Mouse (Mus musculus): ENCODE measurements around the gene Nipal1.

The Nipal1 gene

DNA sequence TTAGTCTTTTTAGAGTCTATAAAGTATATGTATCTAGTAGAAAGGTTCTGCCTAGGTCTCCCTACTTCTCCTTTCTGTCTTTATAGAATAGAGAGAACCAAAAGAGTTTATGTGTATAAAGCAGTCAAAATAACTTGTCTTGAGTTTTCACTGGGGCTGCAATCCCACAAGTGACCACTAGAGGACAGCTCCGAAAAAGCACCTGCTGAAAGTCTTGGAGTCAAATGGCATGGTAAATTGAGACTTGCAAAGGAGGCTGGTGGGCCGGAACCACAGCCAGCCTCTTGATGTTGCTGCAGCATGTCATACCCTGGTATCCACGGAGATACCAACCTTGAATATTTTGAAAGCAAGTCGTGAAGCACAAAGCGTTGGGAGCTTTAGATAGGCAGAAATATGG is 17.7 kb downstream of the Nipal1 start:
- DNase-seq (ENCODE audit: low spot score in 2 of 2): peak; percentile 38 to 50

GRCm38 (mm10) chr5:72666428-72666827 is 18.8 kb downstream of the Nipal1 start:
- no peak for DNase-seq (ENCODE audit: low spot score in 2 of 2)

DNA sequence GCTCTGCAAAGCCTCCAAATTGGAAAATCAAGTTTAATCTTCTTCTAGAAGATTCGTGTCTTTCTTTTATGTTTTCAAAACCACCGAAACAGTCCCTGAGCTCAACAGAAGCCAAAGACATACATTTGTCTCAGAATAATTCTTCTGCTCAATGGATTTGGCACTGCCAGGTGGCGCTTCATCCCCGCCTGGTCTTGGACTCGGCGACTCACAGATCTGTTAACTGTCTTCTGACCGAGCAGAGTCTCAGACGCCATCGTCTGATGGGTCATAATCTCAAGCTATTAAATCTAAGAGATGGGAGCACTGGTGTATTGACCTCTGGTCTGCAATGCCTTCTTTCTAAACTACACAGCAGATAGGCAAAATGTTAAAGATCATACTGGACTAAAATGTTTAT is 20.8 kb downstream of the Nipal1 start:
- no peak for DNase-seq (ENCODE audit: low spot score in 2 of 2)

GRCm38 (mm10) chr5:72671017-72671699 is 23.6 kb downstream of the Nipal1 start:
- no peak for DNase-seq (ENCODE audit: low spot score in 2 of 2)

DNA sequence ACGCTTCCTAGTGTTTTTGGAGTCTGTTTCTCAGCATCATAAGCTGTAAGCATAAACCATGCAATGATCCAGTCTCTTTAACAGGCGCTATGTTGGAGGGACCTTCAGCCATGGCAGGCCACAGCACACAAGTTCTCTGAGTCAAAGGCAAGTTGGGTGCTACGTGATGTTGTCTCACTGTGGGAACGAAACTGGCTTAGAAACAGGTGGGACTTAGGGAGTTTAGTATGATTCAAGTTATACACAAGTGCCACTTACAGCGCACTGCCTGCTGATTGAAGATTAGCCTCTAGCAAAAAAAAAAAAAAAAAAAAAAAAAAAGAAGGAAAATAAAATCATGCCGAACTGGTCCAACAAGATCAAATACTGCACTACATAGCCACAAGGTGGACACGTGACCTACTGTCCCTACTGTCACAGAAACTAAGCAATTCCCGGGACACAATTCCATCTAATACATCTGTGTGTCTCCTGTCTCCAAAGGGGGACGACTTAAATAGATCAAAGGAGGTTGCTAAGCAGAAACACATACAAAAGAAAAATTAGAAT is 27.5 kb downstream of the Nipal1 start:
- DNase-seq (ENCODE audit: low spot score in 2 of 2): no peak

DNA sequence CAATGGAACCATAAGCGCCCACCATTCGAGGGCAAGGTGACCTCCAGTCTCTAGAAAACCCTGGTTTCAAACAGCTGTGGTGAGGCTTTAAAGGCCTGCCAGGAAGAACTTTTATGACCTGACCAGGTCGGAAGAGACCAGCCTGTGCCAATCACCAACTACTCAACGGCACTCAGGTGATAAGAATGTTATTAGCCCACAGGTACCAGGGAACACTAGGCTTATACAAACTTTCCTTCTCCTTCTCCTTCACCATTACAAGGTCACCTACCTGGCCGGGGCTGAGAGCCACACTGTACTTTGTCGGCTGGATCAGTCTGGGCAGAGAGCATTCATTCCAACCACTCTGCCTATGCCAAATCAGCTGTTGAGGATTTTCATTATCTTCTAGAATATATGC is 33.9 kb downstream of the Nipal1 start:
- no peak for DNase-seq (ENCODE audit: low spot score in 2 of 2)

GRCm38 (mm10) chr5:72689556-72689955 is 42.0 kb downstream of the Nipal1 start:
- DNase-seq (ENCODE audit: low spot score in 2 of 2): no peak

DNA sequence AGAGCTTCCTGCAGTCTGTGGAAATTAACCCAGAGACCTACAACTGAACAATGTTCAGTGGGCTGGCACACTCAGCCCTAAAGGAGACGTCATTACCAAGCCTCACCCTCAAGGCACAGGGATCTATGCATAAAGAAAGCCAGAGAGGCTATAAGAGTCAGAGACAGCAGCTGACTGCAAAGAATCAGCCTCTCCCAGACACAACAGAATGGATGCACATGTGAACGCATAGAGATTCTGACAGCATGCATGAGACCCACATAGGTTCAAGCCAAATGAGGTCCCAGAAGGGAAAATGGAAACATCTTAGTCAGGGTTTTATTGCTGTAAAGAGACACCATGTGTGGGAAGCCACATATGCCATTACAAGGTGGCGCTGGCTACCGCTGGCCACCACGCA is 42.9 kb downstream of the Nipal1 start:
- DNase-seq (ENCODE audit: low spot score in 2 of 2): no peak

DNA sequence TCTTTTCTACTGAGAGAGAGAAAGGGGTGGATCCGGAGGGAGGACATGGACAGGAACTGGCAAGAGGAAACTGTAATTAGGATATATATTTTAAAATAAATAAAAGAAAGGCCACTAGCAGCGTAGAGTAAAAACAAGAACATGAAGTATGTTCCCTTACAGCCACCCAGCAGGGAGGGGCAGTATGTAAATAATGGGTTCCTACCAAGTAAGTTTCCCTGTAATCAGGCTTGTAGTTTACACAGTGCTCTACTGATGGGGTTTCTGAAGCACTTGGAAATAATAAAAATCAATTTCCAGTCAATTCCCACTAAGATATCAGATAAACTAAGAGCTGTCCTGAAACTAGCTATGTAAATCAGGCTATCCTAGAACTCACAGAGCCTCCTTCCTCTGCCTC is 47.1 kb downstream of the Nipal1 start:
- no peak for DNase-seq (ENCODE audit: low spot score in 2 of 2)

GRCm38 (mm10) chr5:72696491-72696890 is 48.9 kb downstream of the Nipal1 start:
- DNase-seq (ENCODE audit: low spot score in 2 of 2): no peak

GRCm38 (mm10) chr5:72698343-72698742 is 50.7 kb downstream of the Nipal1 start:
- no peak for DNase-seq (ENCODE audit: low spot score in 2 of 2)

DNA sequence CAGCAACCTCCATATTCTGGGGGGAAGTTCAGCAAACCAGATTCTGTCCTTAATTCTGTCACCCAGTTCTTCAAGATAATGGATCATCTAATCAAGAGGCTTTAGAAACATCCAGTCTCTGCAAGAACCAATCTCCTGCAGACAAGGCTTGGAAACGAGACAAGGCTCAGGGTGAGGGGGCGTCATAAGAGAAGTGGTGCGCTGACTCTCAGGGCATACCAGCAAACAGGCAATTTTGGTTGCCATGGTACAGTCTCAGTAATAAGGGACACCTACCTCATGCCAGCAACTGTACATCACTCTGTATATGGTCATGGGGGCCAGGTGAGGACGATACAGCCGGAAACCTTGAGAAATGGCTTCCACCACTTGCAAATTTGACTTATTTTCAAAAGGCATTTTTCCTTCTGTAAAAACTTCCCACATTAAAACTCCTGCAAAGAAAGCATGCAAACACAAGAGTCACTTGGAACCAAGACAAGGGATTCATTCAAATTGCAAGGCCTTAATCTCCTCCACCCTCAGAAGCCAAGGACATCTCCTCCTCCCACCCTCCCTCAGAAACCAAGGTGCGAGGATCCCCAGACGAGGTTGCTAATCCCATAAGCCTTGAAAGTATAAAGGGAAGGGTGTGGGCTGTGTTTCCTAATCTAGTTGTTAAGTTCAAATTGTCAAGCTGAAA is 51.4 kb downstream of the Nipal1 start:
- no peak for DNase-seq (ENCODE audit: low spot score in 2 of 2)

GRCm38 (mm10) chr5:72699500-72699818 is 51.9 kb downstream of the Nipal1 start:
- no peak for DNase-seq (ENCODE audit: low spot score in 2 of 2)

GRCm38 (mm10) chr5:72702202-72702601 is 54.6 kb downstream of the Nipal1 start:
- no peak for DNase-seq (ENCODE audit: low spot score in 2 of 2)

- DNase-seq (ENCODE audit: low spot score in 2 of 2): no peak
Measured at GRCm38 (mm10) chr5:72706095-72706494, 58.5 kb downstream of the Nipal1 start.

DNA sequence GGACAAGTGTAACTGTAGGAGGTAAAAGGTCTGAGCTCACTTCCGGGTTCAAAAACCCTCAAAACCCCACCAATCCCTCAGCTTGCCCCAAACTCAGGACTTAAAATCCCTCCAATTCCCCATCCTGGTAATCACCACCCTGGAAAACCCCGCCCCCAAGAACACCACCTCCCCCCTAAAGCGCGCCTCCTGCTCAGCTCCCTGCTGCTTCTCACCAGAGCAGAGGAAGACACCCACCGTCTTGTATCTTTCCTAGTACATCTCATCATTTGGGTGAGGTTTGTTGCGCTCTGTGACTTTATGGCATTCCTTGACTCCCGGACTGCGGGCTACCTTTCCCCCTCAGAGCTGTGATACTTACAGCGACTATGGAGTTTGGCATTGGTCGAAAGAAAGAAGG is 59.1 kb downstream of the Nipal1 start:
- no peak for DNase-seq (ENCODE audit: low spot score in 2 of 2)

DNA sequence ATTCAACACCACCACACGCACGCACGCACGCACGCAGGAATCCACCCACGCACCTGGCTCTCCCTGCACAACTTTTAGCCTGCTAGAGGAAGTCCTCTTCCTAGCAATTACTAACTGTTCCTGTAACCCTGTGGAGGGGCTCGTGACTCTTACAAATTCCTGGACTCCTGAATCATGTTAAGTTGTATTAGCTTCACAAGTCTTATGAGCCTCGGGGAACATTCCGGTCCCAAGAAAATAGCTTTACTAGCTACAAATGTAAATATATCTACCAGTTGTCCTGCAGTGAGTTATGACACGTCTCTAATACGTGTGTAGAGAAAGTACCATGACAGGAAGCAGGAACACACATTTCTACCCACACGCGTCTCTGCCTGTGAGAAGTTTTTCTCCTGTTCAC is 61.9 kb downstream of the Nipal1 start:
- DNase-seq (ENCODE audit: low spot score in 2 of 2): no peak

DNA sequence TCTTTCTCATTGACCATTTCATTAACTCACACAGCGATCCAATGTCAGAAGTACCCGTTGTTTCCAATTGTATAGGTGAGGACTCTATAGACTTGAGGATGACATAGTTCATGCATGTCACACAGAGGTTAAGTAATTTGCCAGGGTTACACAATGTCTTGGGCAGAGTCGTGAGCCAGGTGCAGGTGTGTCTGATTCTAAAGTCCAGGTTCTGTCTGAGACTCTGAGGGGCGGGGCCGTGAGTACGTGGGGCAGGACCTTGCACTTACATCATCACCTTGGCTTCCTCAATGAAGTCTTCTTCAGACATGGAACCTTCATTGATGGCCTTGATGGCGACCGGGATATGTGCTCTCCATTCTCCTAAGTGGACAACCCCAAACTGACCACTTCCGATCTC is 62.4 kb downstream of the Nipal1 start:
- no peak for DNase-seq (ENCODE audit: low spot score in 2 of 2)

- peak; percentile 58 to 66 for DNase-seq (ENCODE audit: low spot score in 2 of 2)
Measured at GRCm38 (mm10) chr5:72710572-72711278, 63.1 kb downstream of the Nipal1 start.

DNA sequence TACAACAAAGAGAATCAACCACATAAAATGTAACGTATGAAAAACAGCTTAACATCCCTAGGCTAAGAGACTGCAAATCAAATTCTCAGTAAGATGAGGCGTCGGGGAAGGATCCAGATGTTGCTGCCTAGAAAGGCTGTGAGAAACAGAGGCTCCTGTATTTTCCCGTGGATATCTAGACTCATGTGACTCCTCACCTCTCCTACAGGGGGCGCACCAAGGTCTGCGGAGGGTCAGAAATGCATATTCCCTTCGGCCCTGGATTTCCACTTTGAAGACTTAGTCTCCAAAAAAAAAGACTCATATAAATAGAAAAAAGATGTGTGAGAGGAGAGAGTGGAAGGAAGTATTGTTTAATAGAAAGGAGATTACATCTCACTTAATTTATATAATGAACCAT is 73.0 kb downstream of the Nipal1 start:
- DNase-seq (ENCODE audit: low spot score in 2 of 2): no peak
